Mouse (Mus musculus): Measurements from ENCODE around the gene Macrod2.

Macrod2 gene

GRCm38 (mm10) chr2:140898408-140898985, 503.4 kb downstream of the Macrod2 start:
- DNase-seq (ENCODE audit: extremely low read depth, low read depth, low spot score) = no peak

- no peak for DNase-seq (ENCODE audit: extremely low read depth, low read depth, low spot score)
Observed at GRCm38 (mm10) chr2:140905331-140905730, 510.2 kb downstream of the Macrod2 start.

- no peak for DNase-seq (ENCODE audit: extremely low read depth, low read depth, low spot score)
Observed at GRCm38 (mm10) chr2:140906123-140906522, 511.0 kb downstream of the Macrod2 start.

GRCm38 (mm10) chr2:140911463-140911862, 516.4 kb downstream of the Macrod2 start:
- no peak for DNase-seq (ENCODE audit: extremely low read depth, low read depth, low spot score)

DNA sequence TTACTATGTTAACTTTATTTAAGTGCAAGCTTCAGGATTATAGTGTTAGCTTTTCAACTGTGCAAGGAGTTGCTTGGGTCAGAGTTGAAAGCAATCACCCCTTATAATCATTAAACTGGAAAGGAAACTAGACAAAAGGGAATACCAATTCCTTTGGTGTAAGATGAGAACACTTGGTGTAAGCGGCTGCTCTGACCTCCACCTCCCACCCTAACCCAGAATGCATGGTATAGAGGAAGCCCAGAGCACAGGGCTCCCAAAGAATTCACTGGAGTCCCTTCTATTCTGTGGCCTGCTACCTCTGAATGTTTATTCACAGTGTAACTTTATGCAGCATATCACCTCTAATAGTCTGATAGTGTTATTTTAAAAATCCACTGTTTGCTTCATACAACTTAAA, 517.1 kb downstream of the Macrod2 start:
- no peak for DNase-seq (ENCODE audit: extremely low read depth, low read depth, low spot score)

- no peak for DNase-seq (ENCODE audit: extremely low read depth, low read depth, low spot score)
Observed at GRCm38 (mm10) chr2:140912931-140913330, 517.8 kb downstream of the Macrod2 start.

GRCm38 (mm10) chr2:140913679-140914412, 518.7 kb downstream of the Macrod2 start:
- DNase-seq (ENCODE audit: extremely low read depth, low read depth, low spot score) = no peak

GRCm38 (mm10) chr2:140926922-140927321, 531.8 kb downstream of the Macrod2 start:
- DNase-seq (ENCODE audit: extremely low read depth, low read depth, low spot score) = no peak

DNA sequence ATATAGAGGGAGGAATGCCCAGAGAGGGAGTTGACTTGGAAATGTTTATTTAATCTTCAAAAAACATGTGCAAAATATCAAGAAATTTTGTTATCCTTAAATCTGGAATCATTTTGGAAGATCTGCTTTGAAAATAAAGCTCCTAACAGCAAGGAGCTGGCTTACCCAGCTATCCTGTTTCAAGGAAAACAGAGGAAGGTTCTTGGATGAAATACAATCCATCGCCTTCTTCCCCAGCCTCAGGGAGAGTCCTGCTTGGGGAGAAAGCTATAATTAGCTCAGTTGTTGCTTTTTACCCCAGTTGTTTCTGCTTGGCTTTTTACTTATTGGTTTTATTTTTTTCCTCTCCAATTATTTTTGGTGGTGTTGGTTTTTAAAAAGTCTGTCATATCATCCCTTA, 539.4 kb downstream of the Macrod2 start:
- no peak for DNase-seq (ENCODE audit: extremely low read depth, low read depth, low spot score)

DNA sequence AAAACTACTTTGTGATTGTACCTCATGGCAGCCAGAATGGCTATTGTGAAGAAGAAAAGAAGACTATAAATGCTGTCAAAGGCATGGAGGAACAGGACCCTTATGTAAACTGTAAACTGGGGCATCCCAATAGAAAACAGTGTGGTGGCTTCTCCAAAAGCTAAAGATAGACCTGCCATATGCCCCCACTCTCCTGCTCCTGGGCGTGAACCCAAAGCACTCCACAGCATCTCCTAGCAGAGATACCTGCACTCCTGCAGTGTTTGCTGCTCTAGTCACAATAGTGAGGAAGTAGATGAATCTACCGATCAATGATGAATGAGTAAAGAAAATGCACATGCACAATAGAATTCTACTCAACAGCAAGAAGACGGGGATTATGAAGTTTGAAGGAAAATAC, 554.4 kb downstream of the Macrod2 start:
- DNase-seq (ENCODE audit: extremely low read depth, low read depth, low spot score) = no peak

GRCm38 (mm10) chr2:140959246-140959645, 564.1 kb downstream of the Macrod2 start:
- no peak for DNase-seq (ENCODE audit: extremely low read depth, low read depth, low spot score)

GRCm38 (mm10) chr2:140970181-140970580, 575.1 kb downstream of the Macrod2 start:
- DNase-seq (ENCODE audit: extremely low read depth, low read depth, low spot score) = peak; percentile 51

- no peak for DNase-seq (ENCODE audit: extremely low read depth, low read depth, low spot score)
Observed at GRCm38 (mm10) chr2:140971845-140972244, 576.7 kb downstream of the Macrod2 start.

DNA sequence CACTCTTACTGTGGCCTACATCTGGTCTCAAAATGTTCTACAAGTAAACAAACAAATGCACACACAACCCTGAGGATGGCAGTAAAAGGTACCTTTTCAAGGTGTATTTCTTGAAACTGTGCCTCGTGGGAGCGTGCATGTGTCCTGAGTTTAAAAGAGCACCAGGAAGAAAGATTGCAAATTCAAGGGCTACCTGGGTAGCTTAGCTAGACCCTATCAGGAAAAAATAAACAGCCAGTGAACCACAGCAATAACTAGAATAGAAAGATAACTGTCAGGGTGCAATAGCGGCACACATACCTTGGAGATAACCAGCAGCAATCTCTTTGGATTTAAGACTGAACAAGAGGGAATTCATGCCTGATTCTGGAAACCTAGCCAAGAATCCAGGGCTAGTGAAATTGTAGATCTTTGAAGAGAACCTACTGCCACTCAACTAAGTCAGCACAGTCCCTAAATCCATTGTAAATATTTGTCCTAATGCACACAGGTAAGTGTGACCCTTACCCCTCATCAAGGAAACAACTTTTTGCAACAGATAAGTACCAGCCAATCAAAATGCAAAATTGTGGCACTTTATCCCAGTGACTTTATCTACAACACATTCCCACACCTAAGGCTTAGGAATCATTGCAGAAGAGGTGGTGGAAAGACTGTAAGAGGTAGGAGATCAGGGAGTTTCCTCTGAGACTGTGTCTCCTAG, 590.7 kb downstream of the Macrod2 start:
- DNase-seq (ENCODE audit: extremely low read depth, low read depth, low spot score) = no peak

GRCm38 (mm10) chr2:141003846-141004245, 608.7 kb downstream of the Macrod2 start:
- DNase-seq (ENCODE audit: extremely low read depth, low read depth, low spot score) = no peak

DNA sequence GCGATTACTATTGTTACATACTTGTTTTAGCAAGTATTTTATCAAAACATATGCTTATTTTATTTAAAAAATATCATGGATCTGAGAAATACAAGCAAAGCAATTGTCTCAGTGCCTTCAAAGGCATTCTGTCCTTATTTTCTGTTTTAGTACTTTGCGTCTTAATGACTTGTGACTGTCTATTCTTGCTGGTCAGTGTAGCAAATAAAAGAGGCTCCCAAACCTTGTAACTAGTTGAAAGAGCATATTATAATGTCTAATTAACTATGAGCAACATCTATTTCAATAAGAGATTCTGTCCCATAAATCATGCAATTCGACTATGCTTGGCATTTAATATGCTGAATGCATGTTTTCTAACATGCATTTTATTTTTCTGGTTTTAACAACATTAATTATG, 609.2 kb downstream of the Macrod2 start:
- DNase-seq (ENCODE audit: extremely low read depth, low read depth, low spot score) = no peak

DNA sequence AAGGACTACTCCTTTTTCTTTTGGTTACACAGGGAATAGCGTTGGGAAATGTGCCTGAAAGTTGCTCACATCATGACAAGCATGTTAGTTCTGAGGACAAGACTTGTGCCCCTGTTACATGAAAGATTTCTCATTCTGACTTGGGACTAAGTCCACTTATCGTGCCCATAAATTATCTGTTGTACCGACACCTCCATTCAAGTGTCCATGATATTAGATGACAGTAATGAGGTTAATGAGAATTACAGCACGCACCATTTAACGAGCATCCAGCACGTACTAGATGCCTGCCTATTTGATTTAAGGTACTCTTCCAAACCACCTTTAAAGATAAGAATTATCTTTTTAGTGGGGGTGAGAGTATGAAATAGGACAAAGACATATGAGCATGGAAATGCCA, 610.5 kb downstream of the Macrod2 start:
- no peak for DNase-seq (ENCODE audit: extremely low read depth, low read depth, low spot score)

GRCm38 (mm10) chr2:141007725-141008124, 612.6 kb downstream of the Macrod2 start:
- DNase-seq (ENCODE audit: extremely low read depth, low read depth, low spot score) = no peak

GRCm38 (mm10) chr2:141008458-141008857, 613.3 kb downstream of the Macrod2 start:
- DNase-seq (ENCODE audit: extremely low read depth, low read depth, low spot score) = no peak

- no peak for DNase-seq (ENCODE audit: extremely low read depth, low read depth, low spot score)
Observed at GRCm38 (mm10) chr2:141013443-141014165, 618.5 kb downstream of the Macrod2 start.

DNA sequence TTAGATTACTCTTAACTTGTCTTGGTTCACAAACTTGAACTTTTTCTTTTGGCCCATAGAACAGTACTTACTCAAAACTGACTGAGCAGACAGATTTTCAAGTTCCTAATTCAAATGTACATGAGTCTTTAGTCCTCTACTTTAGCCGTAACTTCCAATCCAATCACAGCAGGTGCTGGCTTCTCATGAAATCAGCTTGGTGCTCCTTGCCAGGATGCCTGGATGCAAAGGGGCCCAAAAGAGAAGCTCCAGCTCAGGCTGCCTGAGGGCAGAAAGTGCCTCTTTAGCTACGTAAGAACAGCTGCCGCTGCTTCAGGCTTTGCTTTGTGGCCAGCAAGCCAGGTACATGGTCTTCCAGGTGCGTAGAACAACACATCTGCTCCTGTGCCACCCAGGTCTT, 627.9 kb downstream of the Macrod2 start:
- DNase-seq (ENCODE audit: extremely low read depth, low read depth, low spot score) = no peak

Data from fat pad, adult 2 months (tissue).